Mouse (Mus musculus) ES-Bruce4 (cell line): ENCODE measurements around the gene Edrf1.
"Not testable (repeated sequence)": the region's sequence is repeated elsewhere in the genome, so short reads cannot be mapped to it uniquely, and the experiment has no call there.

Source experiments
- CTCF ChIP-seq: IDR thresholded peaks from one replicate; pipeline ENCODE4 v1.8.1; 2011; ENCODE audit warnings: low read depth, low read length
- EP300 ChIP-seq: IDR thresholded peaks from 2 replicates; pipeline ENCODE4 v1.6.1; 2011; ENCODE audit warnings: low read depth, low read length; ENCODE audit not compliant: insufficient read depth
- POLR2A ChIP-seq: IDR thresholded peaks from one replicate; pipeline ENCODE4 v1.8.1; 2011; ENCODE audit warnings: low read length; ENCODE audit not compliant: insufficient read depth

- not testable (repeated sequence) for TF ChIP-seq CTCF, POLR2A, EP300
Observed at GRCm38 (mm10) chr7:133685644-133686043, 48.3 kb downstream of the Edrf1 start.
